Mouse (Mus musculus) kidney, embryonic 14.5 days (tissue): ENCODE data around the gene Axl. TPM values are rescaled to one million over a fixed set of nuclear protein-coding genes. Genes with fewer than 3 reads are reported as not detected.

Experiments used
- ATAC-seq: fragments of 200-750 bp; cut with Nextera tagmentation; 2 replicates; pipeline ENCODE4 v1.8.0; 2017; ENCODE audit warnings: moderate number of reproducible peaks, mild to moderate bottlenecking, moderate TSS enrichment, moderate library complexity; ENCODE audit not compliant: low FRiP score, low TSS enrichment
- H3K27ac ChIP-seq: fragments of 300-500 bp; sonication (generic); 2 replicates; pipeline ENCODE4 v1.5.1; 2014; ENCODE audit warnings: low read depth, mild to moderate bottlenecking, low read length, moderate library complexity, mixed read lengths
- H3K27me3 ChIP-seq: fragments of 300-500 bp; sonication (generic); 2 replicates; pipeline ENCODE4 v1.6.1; 2014; ENCODE audit warnings: mild to moderate bottlenecking, low read length; ENCODE audit not compliant: control insufficient read depth, insufficient read depth
- H3K36me3 ChIP-seq: fragments of 300-500 bp; sonication (generic); 2 replicates; pipeline ENCODE4 v1.6.1; 2014; ENCODE audit warnings: low read length, mixed read lengths; ENCODE audit not compliant: control insufficient read depth, insufficient read depth
- H3K4me1 ChIP-seq: fragments of 300-500 bp; sonication (generic); 2 replicates; pipeline ENCODE4 v1.6.1; 2014; ENCODE audit warnings: low read length, mixed read lengths; ENCODE audit not compliant: control insufficient read depth, insufficient read depth
- H3K4me2 ChIP-seq: fragments of 300-500 bp; sonication (generic); replicated peaks from 2 replicates; pipeline ENCODE4 v1.6.1; 2014; ENCODE audit warnings: low read depth, mild to moderate bottlenecking, low read length
- H3K4me3 ChIP-seq: fragments of 300-500 bp; sonication (generic); 2 replicates; pipeline ENCODE4 v1.5.1; 2014; ENCODE audit warnings: mild to moderate bottlenecking, low read length
- H3K9ac ChIP-seq: fragments of 300-500 bp; sonication (generic); 2 replicates; pipeline ENCODE4 v1.6.1; 2014; ENCODE audit warnings: low read depth, mild to moderate bottlenecking, low read length, moderate library complexity
- H3K9me3 ChIP-seq: fragments of 300-500 bp; sonication (generic); 2 replicates; pipeline ENCODE4 v1.6.1; 2016; ENCODE audit warnings: low read length; ENCODE audit not compliant: control insufficient read depth
- WGBS: fragments of 180-500 bp; shearing (Covaris S2); extraction: QIAGEN DNeasy Blood & Tissue Kit; methylation state at CpG from one replicate; pipeline ENCODE4 v1.1.7; 2014; 5-methylcytosine and 5-hydroxymethylcytosine counted together
- microRNA-seq: library from miRNA; unstranded; fragments of <30 nt; microRNA quantifications from one replicate; pipeline ENCODE4, GENCODE M21; 2016
- polyA plus RNA-seq: library from polyadenylated mRNA; unstranded; fragments of >200 nt; fragmentation: Nextera tagmentation; extraction: Ambion mirVana; gene quantifications from 2 replicates; pipeline ENCODE4 v1.2.1, GENCODE M21; 2014

The Axl gene
- polyA plus RNA-seq, 1 experiment from 2014 or later, result 75.5 TPM

DNA sequence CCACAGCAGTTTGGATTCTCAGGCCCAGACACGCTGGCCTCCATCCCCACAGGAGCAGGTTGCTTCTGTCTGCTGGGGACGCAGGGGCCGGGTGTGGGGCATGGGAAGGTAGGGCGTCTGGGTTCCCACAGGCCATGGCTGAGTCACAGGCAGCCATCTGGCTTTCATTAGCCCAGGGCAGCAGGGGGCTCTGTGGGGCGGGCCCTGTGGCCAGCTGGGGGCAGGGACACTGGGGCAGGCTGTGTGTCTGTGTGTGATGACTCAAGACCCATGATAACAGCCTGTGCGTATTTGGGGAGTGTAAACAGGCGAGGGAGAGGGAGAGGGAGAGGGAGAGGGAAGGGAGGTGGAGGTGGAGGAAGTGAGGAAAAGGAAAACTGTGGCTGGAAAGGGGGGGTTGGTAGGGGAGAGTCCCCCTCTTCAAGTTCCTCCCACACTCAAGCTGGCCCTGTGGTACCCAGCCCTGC is 76.7 kb downstream of the Axl start:
- Histone ChIP-seq H3K9me3 (no peaks in the 10 kb centered on the region), H3K4me3 (no peak overlapping the region), H3K27me3 (no peaks in the 10 kb centered on the region), H3K36me3 (peaks cover 43% of the 10 kb centered on the region), H3K4me2 (no peak overlapping the region), H3K4me1 (peaks cover 23% of the 10 kb centered on the region), H3K9ac (no peak overlapping the region), H3K27ac (no peak overlapping the region)
- WGBS, result 28% methylated on average over 7 of the region's 7 CpGs
- 0 out of 2 replicates have a peak, but pooled peaks have one; percentile 5 for ATAC-seq

GRCm38 (mm10) chr7:25711165-25711564 is 77.3 kb downstream of the Axl start:
- Histone ChIP-seq H3K9me3 (no peaks in the 10 kb centered on the region), H3K4me3 (no peak overlapping the region), H3K9ac (no peak overlapping the region), H3K36me3 (peaks cover 39% of the 10 kb centered on the region), H3K4me1 (peaks cover 23% of the 10 kb centered on the region), H3K27ac (peak overlapping the region; percentile 11; the same call in 1 of the 2 replicates), H3K4me2 (no peak overlapping the region), H3K27me3 (no peaks in the 10 kb centered on the region)
- ATAC-seq, result no peak
- 74% methylated on average over 5 of the region's 5 CpGs for WGBS

- peak; percentile 24; the same call in 1 of the 2 replicates for ATAC-seq
- H3K27ac ChIP-seq, result no peak overlapping the region; the same call in 1 of the 2 replicates
Measured at GRCm38 (mm10) chr7:25710519-25711130, 77.9 kb downstream of the Axl start.

GRCm38 (mm10) chr7:25709961-25710360 is 78.5 kb downstream of the Axl start:
- no peaks in the 10 kb centered on the region for H3K9me3 ChIP-seq
- H3K27ac ChIP-seq, result no peak overlapping the region
- peaks cover 27% of the 10 kb centered on the region for H3K36me3 ChIP-seq
- no peak overlapping the region for H3K4me3 ChIP-seq
- peaks cover 25% of the 10 kb centered on the region for H3K4me1 ChIP-seq
- H3K27me3 ChIP-seq, result no peaks in the 10 kb centered on the region
- H3K9ac ChIP-seq, result peak overlapping the region; percentile 28; the same call in 1 of the 2 replicates
- ATAC-seq, result no peak
- H3K4me2 ChIP-seq, result no peak overlapping the region
- WGBS, result 10% methylated on average over 11 of the region's 12 CpGs

More at GRCm38 (mm10) chr7:25710519-25711130, 77.9 kb downstream of the Axl start:
- 10% methylated on average over 6 of the region's 7 CpGs for WGBS
- H3K4me3 ChIP-seq, result no peak overlapping the region
- H3K4me2 ChIP-seq, result 0 out of 2 replicates have a peak overlapping the region, but pooled peaks have one; percentile 1
- peaks cover 34% of the 10 kb centered on the region for H3K36me3 ChIP-seq
- H3K9ac ChIP-seq, result no peak overlapping the region
- no peaks in the 10 kb centered on the region for H3K27me3 ChIP-seq
- no peaks in the 10 kb centered on the region for H3K9me3 ChIP-seq
- H3K4me1 ChIP-seq, result peaks cover 23% of the 10 kb centered on the region

GRCm38 (mm10) chr7:25707581-25708292 is 80.8 kb downstream of the Axl start:
- peak; percentile 25 for ATAC-seq
- H3K4me1 ChIP-seq, result peaks cover 30% of the 10 kb centered on the region
- peaks cover 5% of the 10 kb centered on the region for H3K36me3 ChIP-seq
- H3K4me2 ChIP-seq, result no peak overlapping the region
- no peak overlapping the region for H3K4me3 ChIP-seq
- 19% methylated on average over 15 of the region's 15 CpGs for WGBS
- H3K9me3 ChIP-seq, result no peaks in the 10 kb centered on the region
- peaks cover 5% of the 10 kb centered on the region; the same call in 1 of the 2 replicates for H3K27me3 ChIP-seq
- peak overlapping the region; percentile 32; the same call in 1 of the 2 replicates for H3K27ac ChIP-seq
- H3K9ac ChIP-seq, result no peak overlapping the region

Small RNA genes lying within 50 kb of the gene (microRNA-seq; reads per million reads assigned to microRNA genes)
- gene Gm24865, result not detected

Other genes with a start within 250 kb of the Axl start
- gene Ceacam2, start 248.8 kb downstream of the Axl start, polyA plus RNA-seq, result 0.07 TPM in 1 of 2 replicates, not detected in the other
- gene Erich4, start 172.8 kb downstream of the Axl start, polyA plus RNA-seq, result 0.29 and 0.32 TPM in 2 replicates
- 41.0 and 50.2 TPM in 2 replicates for gene Dmac2, start 169.3 kb downstream of the Axl start, polyA plus RNA-seq
- 4.5 and 5.2 TPM in 2 replicates for gene B3gnt8, start 162.1 kb downstream of the Axl start, polyA plus RNA-seq
- 60.6 and 69.6 TPM in 2 replicates for gene Bckdha, start 129.7 kb downstream of the Axl start, polyA plus RNA-seq
- 93.5 and 98.8 TPM in 2 replicates for gene Exosc5, start 129.5 kb downstream of the Axl start, polyA plus RNA-seq
- gene Tmem91, start 113.5 kb downstream of the Axl start, polyA plus RNA-seq, result 1.8 and 2.5 TPM in 2 replicates
- gene B9d2, start 107.9 kb downstream of the Axl start, polyA plus RNA-seq, result 33.6 and 36.5 TPM in 2 replicates
- 3.8 and 5.1 TPM in 2 replicates for gene Tgfb1, start 101.7 kb downstream of the Axl start, polyA plus RNA-seq
- gene Ccdc97, start 69.6 kb downstream of the Axl start, polyA plus RNA-seq, result 24.8 and 32.4 TPM in 2 replicates
- 65.6 and 86.2 TPM in 2 replicates for gene Hnrnpul1, start 33.9 kb downstream of the Axl start, polyA plus RNA-seq
- gene Cyp2s1, start 28.2 kb upstream of the Axl start, polyA plus RNA-seq, result 9.3 and 13.4 TPM in 2 replicates
- gene Cyp2b10, start 108.9 kb upstream of the Axl start, polyA plus RNA-seq, result not detected in 2 replicates